Mouse (Mus musculus): ENCODE measurements around the gene Rprml. TPM values are rescaled to one million over a fixed set of nuclear protein-coding genes. Genes with fewer than 3 reads are reported as not detected.
A peak's percentile ranks its signal among the peaks of the same experiment; 100 is the strongest.
"Not testable (repeated sequence)": the region's sequence is repeated elsewhere in the genome, so short reads cannot be mapped to it uniquely, and the experiment has no call there.

Gene Rprml
- polyA plus RNA-seq, 1 experiment, result 2.7 TPM

DNA sequence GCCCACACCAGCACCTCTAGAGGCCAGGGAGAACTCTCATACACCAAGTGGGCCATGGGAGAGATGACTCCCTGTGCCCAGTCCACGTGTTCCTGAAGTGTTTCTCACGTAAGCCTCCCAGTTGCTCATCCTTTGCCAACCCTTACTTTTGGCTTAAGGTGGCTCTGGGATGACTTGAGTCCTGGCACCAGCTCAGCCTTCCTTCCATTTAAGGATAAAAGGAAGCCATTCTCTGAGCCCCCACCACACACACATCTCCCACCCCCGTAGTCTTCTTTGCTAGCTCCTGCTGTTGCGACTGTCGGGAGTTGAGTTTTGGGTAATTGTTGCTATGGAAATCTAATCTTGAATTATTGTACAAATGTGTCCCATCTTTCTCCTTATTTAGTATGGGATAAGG is 13.2 kb downstream of the Rprml start:
- H3K36me3 ChIP-seq (ENCODE audit: control insufficient read depth, insufficient read depth, low read length), result no peaks in the 10 kb centered on the region
- TF ChIP-seq CTCF (IDR thresholded peaks at IDR 0.05; ENCODE audit: control insufficient read depth, insufficient read depth, insufficient replicate concordance, low read depth, low read length) (no peak), POLR2A (IDR thresholded peaks at IDR 0.05; ENCODE audit: control insufficient read depth, low read depth, low read length) (no peak)
- H3K27ac ChIP-seq (ENCODE audit: control insufficient read depth, insufficient read depth, low read depth, low read length), result no peak overlapping the region
- H3K4me1 ChIP-seq (ENCODE audit: control insufficient read depth, insufficient read depth, low read length), result no peaks in the 10 kb centered on the region
- no peak overlapping the region for H3K4me3 ChIP-seq (ENCODE audit: control insufficient read depth, low read depth, low read length)
- no peaks in the 10 kb centered on the region for H3K27me3 ChIP-seq (ENCODE audit: control insufficient read depth, insufficient read depth, low read length)

DNA sequence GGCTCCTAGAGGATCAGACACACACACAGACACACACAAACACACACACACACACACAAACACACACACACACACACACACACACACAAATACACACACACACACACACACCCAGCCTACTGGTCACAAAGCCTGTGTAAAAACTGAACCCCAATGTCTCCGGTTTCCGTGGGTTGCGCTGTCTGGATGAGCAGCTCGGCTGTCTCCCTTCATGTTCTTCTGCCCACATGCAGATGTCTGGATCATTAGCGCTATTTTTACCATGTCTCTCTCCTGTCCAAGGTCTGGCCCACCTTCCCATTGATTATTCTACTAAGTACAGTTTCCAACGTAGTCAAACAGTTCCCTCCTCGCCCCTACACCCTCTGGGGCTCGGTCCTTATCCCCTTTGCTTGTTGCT is 13.7 kb downstream of the Rprml start:
- no peak overlapping the region for H3K4me3 ChIP-seq (ENCODE audit: control insufficient read depth, low read depth, low read length)
- no peaks in the 10 kb centered on the region for H3K4me1 ChIP-seq (ENCODE audit: control insufficient read depth, insufficient read depth, low read length)
- no peaks in the 10 kb centered on the region for H3K27me3 ChIP-seq (ENCODE audit: control insufficient read depth, insufficient read depth, low read length)
- no peak overlapping the region for H3K27ac ChIP-seq (ENCODE audit: control insufficient read depth, insufficient read depth, low read depth, low read length)
- no peak for TF ChIP-seq POLR2A (IDR thresholded peaks at IDR 0.05; ENCODE audit: control insufficient read depth, low read depth, low read length)
- TF ChIP-seq CTCF (IDR thresholded peaks at IDR 0.05; ENCODE audit: control insufficient read depth, insufficient read depth, insufficient replicate concordance, low read depth, low read length), result no peak
- H3K36me3 ChIP-seq (ENCODE audit: control insufficient read depth, insufficient read depth, low read length), result no peaks in the 10 kb centered on the region

DNA sequence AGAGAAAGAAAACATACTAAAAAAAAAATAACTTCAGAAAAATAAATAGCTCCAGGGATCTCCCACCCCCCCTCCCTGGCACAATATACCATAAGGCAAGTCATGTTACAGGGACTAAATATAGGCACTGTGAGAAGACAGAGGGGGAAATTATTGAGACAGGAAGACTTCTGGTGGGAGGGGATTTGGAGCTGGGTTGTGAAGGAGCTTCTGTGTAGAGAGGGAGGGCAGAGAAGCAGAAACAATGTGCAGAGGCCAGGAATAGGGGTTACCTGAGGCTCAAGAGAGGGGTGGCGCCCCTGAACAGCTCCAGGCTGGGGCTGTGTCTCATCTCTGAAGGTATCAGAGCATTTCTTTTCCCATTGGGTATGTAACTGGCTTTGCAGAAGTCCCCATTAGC is 16.3 kb downstream of the Rprml start:
- no peaks in the 10 kb centered on the region for H3K27me3 ChIP-seq (ENCODE audit: control insufficient read depth, insufficient read depth, low read length)
- no peak for TF ChIP-seq POLR2A (IDR thresholded peaks at IDR 0.05; ENCODE audit: control insufficient read depth, low read depth, low read length)

DNA sequence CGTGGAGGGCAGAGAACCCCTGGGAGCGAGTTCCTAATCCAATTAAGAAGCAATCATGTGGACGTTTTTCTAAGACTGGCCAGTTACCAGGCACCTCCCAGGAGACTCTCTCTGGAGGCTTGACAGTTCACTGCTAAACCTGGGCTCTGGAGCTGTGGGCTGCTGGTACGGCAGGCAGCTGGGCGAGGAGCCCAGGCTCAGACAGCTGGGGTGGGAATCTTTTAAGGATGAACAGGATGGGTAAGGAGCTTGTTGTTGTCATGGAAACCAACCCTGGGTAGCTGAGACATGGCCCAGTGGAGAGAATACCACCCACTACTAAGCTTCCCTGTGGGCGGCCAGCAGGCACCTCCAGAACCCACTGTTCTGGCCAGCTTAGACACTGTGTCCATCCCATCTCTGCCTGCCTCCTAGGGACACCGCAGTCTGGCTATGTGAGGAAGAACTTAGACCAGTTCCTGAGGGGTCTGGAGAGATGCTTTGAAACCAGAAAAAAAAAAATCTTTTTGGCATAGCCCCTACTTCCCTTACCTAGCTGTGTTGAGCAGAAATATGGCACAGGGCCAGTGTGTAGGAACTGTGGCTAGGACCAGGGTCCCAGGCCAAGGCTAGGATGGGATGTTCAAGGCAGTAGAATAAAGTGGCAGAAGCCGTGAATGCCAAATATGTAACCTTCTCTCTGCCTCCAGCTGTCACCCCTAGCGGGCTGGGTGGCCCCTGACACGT is 17.0 kb downstream of the Rprml start:
- Histone ChIP-seq H3K27me3 (ENCODE audit: control insufficient read depth, insufficient read depth, low read length) (no peaks in the 10 kb centered on the region), H3K27ac (ENCODE audit: control insufficient read depth, insufficient read depth, low read depth, low read length) (no peak overlapping the region), H3K36me3 (ENCODE audit: control insufficient read depth, insufficient read depth, low read length) (no peaks in the 10 kb centered on the region), H3K4me1 (ENCODE audit: control insufficient read depth, insufficient read depth, low read length) (no peaks in the 10 kb centered on the region), H3K4me3 (ENCODE audit: control insufficient read depth, low read depth, low read length) (no peak overlapping the region)
- no peak for TF ChIP-seq POLR2A (IDR thresholded peaks at IDR 0.05; ENCODE audit: control insufficient read depth, low read depth, low read length)
- no peak for TF ChIP-seq CTCF (IDR thresholded peaks at IDR 0.05; ENCODE audit: control insufficient read depth, insufficient read depth, insufficient replicate concordance, low read depth, low read length)

More for the DNA sequence above, 16.3 kb downstream of the Rprml start:
- no peak overlapping the region for H3K4me3 ChIP-seq (ENCODE audit: control insufficient read depth, low read depth, low read length)
- H3K4me1 ChIP-seq (ENCODE audit: control insufficient read depth, insufficient read depth, low read length), result no peaks in the 10 kb centered on the region
- no peaks in the 10 kb centered on the region for H3K36me3 ChIP-seq (ENCODE audit: control insufficient read depth, insufficient read depth, low read length)
- no peak overlapping the region for H3K27ac ChIP-seq (ENCODE audit: control insufficient read depth, insufficient read depth, low read depth, low read length)

DNA sequence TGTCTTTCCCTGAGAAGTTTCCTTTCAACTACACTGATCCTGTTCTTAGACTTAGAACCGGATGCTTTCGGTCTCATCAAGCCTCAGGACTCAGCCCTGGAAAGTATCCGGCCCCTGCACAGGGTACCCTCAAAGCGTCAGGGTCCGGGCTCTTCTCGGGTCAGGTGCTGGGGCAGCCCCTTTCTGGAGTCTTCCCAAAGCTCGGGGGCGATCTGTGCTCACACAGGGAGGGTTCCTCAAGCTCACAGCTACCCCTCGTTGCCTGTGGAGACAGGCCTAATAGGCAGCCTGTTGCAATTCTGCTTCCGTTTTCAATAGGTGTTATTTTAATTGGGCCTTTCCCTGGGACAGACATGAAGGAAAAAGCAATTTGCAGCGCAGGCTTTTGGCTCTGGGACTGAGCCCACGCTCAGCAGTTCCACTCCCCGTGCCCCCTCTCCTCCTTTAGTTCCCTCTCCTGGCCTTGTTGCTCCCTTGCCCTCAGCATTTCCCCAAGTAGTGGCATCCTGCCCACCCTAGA is 17.6 kb downstream of the Rprml start:
- no peak for TF ChIP-seq CTCF (IDR thresholded peaks at IDR 0.05; ENCODE audit: control insufficient read depth, insufficient read depth, insufficient replicate concordance, low read depth, low read length)
- no peak for TF ChIP-seq POLR2A (IDR thresholded peaks at IDR 0.05; ENCODE audit: control insufficient read depth, low read depth, low read length)
- Histone ChIP-seq H3K4me1 (ENCODE audit: control insufficient read depth, insufficient read depth, low read length) (no peaks in the 10 kb centered on the region), H3K27ac (ENCODE audit: control insufficient read depth, insufficient read depth, low read depth, low read length) (no peak overlapping the region), H3K36me3 (ENCODE audit: control insufficient read depth, insufficient read depth, low read length) (no peaks in the 10 kb centered on the region), H3K4me3 (ENCODE audit: control insufficient read depth, low read depth, low read length) (no peak overlapping the region), H3K27me3 (ENCODE audit: control insufficient read depth, insufficient read depth, low read length) (no peaks in the 10 kb centered on the region)

DNA sequence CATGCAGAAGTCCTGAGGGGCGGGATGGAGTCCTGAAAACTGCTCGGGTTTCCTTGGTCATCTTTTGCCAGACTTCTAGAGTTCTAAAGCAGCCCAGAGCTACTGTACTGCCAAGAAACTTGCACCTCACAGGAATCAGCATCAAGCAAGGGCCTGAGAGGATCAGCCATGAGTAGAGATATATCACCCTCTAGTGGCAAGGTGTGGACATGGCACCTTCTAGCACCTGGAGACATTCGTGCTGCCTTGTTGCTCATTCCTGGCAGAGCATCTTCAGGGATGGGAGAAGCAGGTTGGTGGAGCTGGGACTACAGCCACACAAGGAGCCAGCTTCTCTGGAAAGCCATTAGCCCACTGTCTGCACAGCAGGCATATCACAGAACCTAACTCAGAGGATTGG is 26.2 kb downstream of the Rprml start:
- Histone ChIP-seq H3K4me1 (ENCODE audit: control insufficient read depth, insufficient read depth, low read length) (no peaks in the 10 kb centered on the region), H3K36me3 (ENCODE audit: control insufficient read depth, insufficient read depth, low read length) (peaks cover 3% of the 10 kb centered on the region; the same call in 1 of the 2 replicates)

DNA sequence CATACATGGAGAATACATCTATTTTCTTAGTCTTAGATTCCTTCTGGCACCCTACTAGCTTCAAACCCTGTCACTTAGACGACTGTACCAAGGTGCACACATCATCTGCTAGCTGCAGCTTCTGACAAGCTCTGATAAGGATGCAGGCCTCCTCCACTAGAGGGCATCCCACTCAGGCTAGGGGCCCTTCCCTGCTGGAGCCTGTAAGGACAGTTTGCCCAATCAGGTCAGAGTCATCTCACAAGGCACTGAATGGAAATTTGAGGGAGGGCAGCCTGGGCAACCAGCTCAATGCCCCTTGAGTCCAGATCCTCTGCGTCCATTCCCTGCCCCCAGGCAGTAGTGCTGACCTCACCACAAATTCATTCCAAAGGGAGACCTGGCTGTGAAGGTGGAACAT is 27.7 kb downstream of the Rprml start:
- not testable (repeated sequence) for H3K36me3 ChIP-seq (ENCODE audit: control insufficient read depth, insufficient read depth, low read length); H3K27me3 ChIP-seq (ENCODE audit: control insufficient read depth, insufficient read depth, low read length); H3K4me3 ChIP-seq (ENCODE audit: control insufficient read depth, low read depth, low read length); H3K27ac ChIP-seq (ENCODE audit: control insufficient read depth, insufficient read depth, low read depth, low read length); H3K4me1 ChIP-seq (ENCODE audit: control insufficient read depth, insufficient read depth, low read length)
- TF ChIP-seq CTCF (IDR thresholded peaks at IDR 0.05; ENCODE audit: control insufficient read depth, insufficient read depth, insufficient replicate concordance, low read depth, low read length), result peak; percentile 33; the same call in 1 of the 2 replicates

More for the DNA sequence above, 26.2 kb downstream of the Rprml start:
- H3K27me3 ChIP-seq (ENCODE audit: control insufficient read depth, insufficient read depth, low read length), result no peaks in the 10 kb centered on the region
- H3K27ac ChIP-seq (ENCODE audit: control insufficient read depth, insufficient read depth, low read depth, low read length), result no peak overlapping the region
- no peak overlapping the region for H3K4me3 ChIP-seq (ENCODE audit: control insufficient read depth, low read depth, low read length)
- peak; percentile 80; the same call in 1 of the 2 replicates for TF ChIP-seq CTCF (IDR thresholded peaks at IDR 0.05; ENCODE audit: control insufficient read depth, insufficient read depth, insufficient replicate concordance, low read depth, low read length)
- no peak for TF ChIP-seq POLR2A (IDR thresholded peaks at IDR 0.05; ENCODE audit: control insufficient read depth, low read depth, low read length)

All from testis, adult 2 months (tissue).